Mouse (Mus musculus) heart, embryonic 16.5 days (tissue): ENCODE measurements at regions not wholly inside any gene's neighbourhood (a gene's known extent, or its start where the extent isn't known, plus 50 kb on each side); places are given as distances from the start of the nearest gene placed in this dataset.
"Not testable (repeated sequence)": the region's sequence is repeated elsewhere in the genome, so short reads cannot be mapped to it uniquely, and the experiment has no call there.

Source experiments
- ATAC-seq: fragments of 200-750 bp; cut with Nextera tagmentation; replicated peaks from 2 replicates; pipeline ENCODE4 v1.8.0; 2017; ENCODE audit warnings: moderate number of reproducible peaks; ENCODE audit not compliant: insufficient read depth, low FRiP score; ENCODE audit errors: extremely low read depth
- H3K27ac ChIP-seq: fragments of 300-500 bp; sonication (generic); 2 replicates; pipeline ENCODE4 v1.5.1; 2014; ENCODE audit warnings: mild to moderate bottlenecking, low read length, control low read depth, moderate library complexity
- H3K27me3 ChIP-seq: fragments of 300-500 bp; sonication (generic); 2 replicates; pipeline ENCODE4 v1.6.1; 2014; ENCODE audit warnings: low read length, mixed read lengths; ENCODE audit not compliant: control insufficient read depth, insufficient read depth
- H3K36me3 ChIP-seq: fragments of 300-500 bp; sonication (generic); 2 replicates; pipeline ENCODE4 v1.6.1; 2014; ENCODE audit not compliant: control insufficient read depth, insufficient read depth
- H3K4me1 ChIP-seq: fragments of 300-500 bp; sonication (generic); 2 replicates; pipeline ENCODE4 v1.6.1; 2014; ENCODE audit warnings: low read length, mixed read lengths; ENCODE audit not compliant: control insufficient read depth, insufficient read depth
- H3K4me2 ChIP-seq: fragments of 300-500 bp; sonication (generic); 2 replicates; pipeline ENCODE4 v1.6.1; 2014; ENCODE audit warnings: low read depth, mild to moderate bottlenecking, control low read depth, low read length
- H3K4me3 ChIP-seq: fragments of 300-500 bp; sonication (generic); 2 replicates; pipeline ENCODE4 v1.5.1; 2014; ENCODE audit warnings: mild to moderate bottlenecking, control low read depth, low read length
- H3K9ac ChIP-seq: fragments of 300-500 bp; sonication (generic); 2 replicates; pipeline ENCODE4 v1.6.1; 2014; ENCODE audit warnings: low read length, control low read depth
- H3K9me3 ChIP-seq: fragments of 300-500 bp; sonication (generic); replicated peaks from 2 replicates; pipeline ENCODE4 v1.6.1; 2016; ENCODE audit warnings: low read length; ENCODE audit not compliant: control insufficient read depth
- WGBS: fragments of 180-500 bp; shearing (Covaris S2); extraction: QIAGEN DNeasy Blood & Tissue Kit; methylation state at CpG from one replicate; pipeline ENCODE4 v1.1.7; 2014; 5-methylcytosine and 5-hydroxymethylcytosine counted together

DNA sequence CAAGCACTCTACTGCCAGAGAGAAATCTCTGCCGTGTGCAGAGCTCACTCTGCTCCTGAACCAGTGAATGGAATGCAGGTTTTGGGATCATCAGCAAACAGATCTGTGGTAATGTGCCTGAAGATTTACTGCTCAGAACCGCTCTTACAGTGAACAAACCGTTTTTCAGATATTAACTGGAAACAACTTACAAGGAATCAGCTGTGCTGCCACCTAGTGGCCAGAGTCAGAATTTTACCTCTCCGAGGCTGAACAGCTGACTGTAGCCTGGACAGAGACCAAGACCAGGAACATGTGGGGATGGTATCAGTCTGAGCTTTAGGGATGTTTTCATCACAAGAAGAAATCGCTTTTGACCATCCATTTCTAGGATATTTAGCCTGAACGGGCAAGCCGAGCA is 65.3 kb downstream of the Gm15023 start:
- H3K27me3 ChIP-seq, H3K27ac ChIP-seq, H3K4me2 ChIP-seq, H3K4me1 ChIP-seq, H3K9me3 ChIP-seq, H3K4me3 ChIP-seq, ATAC-seq, H3K36me3 ChIP-seq, H3K9ac ChIP-seq: not testable (repeated sequence)
- WGBS = 23% methylated on average over 6 of the region's 7 CpGs

GRCm38 (mm10) chrX:135110866-135111265 is 66.6 kb downstream of the Gm15023 start:
- ATAC-seq, H3K4me2 ChIP-seq, H3K27ac ChIP-seq, H3K27me3 ChIP-seq, H3K36me3 ChIP-seq, H3K4me3 ChIP-seq, H3K4me1 ChIP-seq, H3K9ac ChIP-seq, H3K9me3 ChIP-seq: not testable (repeated sequence)
- 16% methylated on average over 4 of the region's 4 CpGs for WGBS

GRCm38 (mm10) chrX:135101594-135101993 is 75.8 kb downstream of the Gm15023 start:
- Histone ChIP-seq H3K4me3 (no peak overlapping the region), H3K9me3 (no peaks in the 10 kb centered on the region), H3K27ac (no peak overlapping the region), H3K36me3 (no peaks in the 10 kb centered on the region), H3K9ac (no peak overlapping the region), H3K4me1 (no peaks in the 10 kb centered on the region), H3K27me3 (no peaks in the 10 kb centered on the region), H3K4me2 (no peak overlapping the region)
- 54% methylated on average over 3 of the region's 3 CpGs for WGBS
- no peak for ATAC-seq

DNA sequence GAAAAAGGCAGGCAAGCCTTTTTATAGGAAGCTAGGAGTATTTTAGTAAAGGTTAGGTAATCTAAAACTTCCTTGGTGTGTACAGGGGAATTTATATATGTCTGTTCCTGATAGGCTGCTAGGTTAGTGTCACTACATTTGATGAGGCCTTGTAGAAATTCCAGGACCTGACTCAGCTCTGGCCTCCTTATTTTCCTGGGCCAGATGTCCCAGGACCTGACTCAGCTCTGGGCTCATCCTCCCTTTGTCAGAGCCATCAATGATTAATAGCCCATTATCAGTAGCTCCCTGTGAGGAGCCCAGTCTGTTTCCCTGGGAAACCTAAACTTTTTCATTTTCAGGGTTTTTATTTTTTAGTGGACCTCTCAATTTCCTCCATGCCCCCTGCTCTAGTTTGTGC is 79.3 kb downstream of the Gm15023 start:
- Histone ChIP-seq H3K9ac (no peak overlapping the region), H3K27ac (no peak overlapping the region), H3K9me3 (no peaks in the 10 kb centered on the region), H3K36me3 (no peaks in the 10 kb centered on the region), H3K4me1 (no peaks in the 10 kb centered on the region), H3K27me3 (no peaks in the 10 kb centered on the region), H3K4me2 (no peak overlapping the region), H3K4me3 (no peak overlapping the region)
- no peak for ATAC-seq

- Histone ChIP-seq H3K36me3 (no peaks in the 10 kb centered on the region), H3K9ac (no peak overlapping the region), H3K9me3 (no peaks in the 10 kb centered on the region), H3K4me2 (no peak overlapping the region), H3K27ac (no peak overlapping the region), H3K4me1 (no peaks in the 10 kb centered on the region), H3K4me3 (no peak overlapping the region), H3K27me3 (no peaks in the 10 kb centered on the region)
- no peak for ATAC-seq
- WGBS = 61% methylated on average over 3 of the region's 3 CpGs
Observed at GRCm38 (mm10) chrX:135096206-135096605, 81.2 kb downstream of the Gm15023 start.

- not testable (repeated sequence) for H3K4me1 ChIP-seq, H3K36me3 ChIP-seq, H3K27me3 ChIP-seq, H3K27ac ChIP-seq, H3K4me2 ChIP-seq, H3K9me3 ChIP-seq, H3K4me3 ChIP-seq, H3K9ac ChIP-seq
- WGBS = 2% methylated on average over 2 of the region's 3 CpGs
- ATAC-seq = peak; percentile 55; the same call in 1 of the 2 replicates
Observed at GRCm38 (mm10) chrX:135091074-135091473, 82.1 kb upstream of the Zmat1 start.

- not testable (repeated sequence) for H3K4me1 ChIP-seq, H3K9me3 ChIP-seq, H3K4me3 ChIP-seq, H3K27ac ChIP-seq, H3K9ac ChIP-seq, ATAC-seq, H3K36me3 ChIP-seq, H3K4me2 ChIP-seq, H3K27me3 ChIP-seq
- 35% methylated on average over 7 of the region's 7 CpGs for WGBS
Observed at GRCm38 (mm10) chrX:135087068-135087579, 78.1 kb upstream of the Zmat1 start.

DNA sequence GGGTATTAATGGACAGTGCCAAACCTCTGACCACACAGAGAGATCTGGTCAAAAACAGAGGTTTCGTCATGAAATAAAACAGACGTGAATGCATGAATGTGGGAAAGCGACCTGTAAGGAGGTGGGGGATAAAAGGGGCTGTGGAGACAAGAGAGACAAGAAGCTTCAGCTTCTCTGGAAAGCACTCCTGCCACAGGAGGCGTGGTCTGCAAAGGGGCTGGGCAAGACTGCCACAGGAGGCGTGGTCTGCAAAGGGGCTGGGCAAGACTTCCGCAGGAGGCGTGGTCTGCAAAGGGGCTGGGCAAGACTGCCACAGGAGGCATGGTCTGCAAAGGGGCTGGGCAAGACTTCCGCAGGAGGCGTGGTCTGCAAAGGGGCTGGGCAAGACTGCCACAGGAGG is 77.6 kb upstream of the Zmat1 start:
- not testable (repeated sequence) for H3K27ac ChIP-seq, H3K27me3 ChIP-seq, H3K4me3 ChIP-seq, H3K4me1 ChIP-seq, H3K9ac ChIP-seq, ATAC-seq, H3K36me3 ChIP-seq, H3K9me3 ChIP-seq, H3K4me2 ChIP-seq
- WGBS = 31% methylated on average over 6 of the region's 9 CpGs

GRCm38 (mm10) chrX:135085770-135086553 is 77.0 kb upstream of the Zmat1 start:
- not testable (repeated sequence) for H3K36me3 ChIP-seq, H3K9me3 ChIP-seq, H3K4me3 ChIP-seq, H3K4me1 ChIP-seq, H3K4me2 ChIP-seq, H3K27ac ChIP-seq, H3K27me3 ChIP-seq, H3K9ac ChIP-seq, ATAC-seq
- WGBS = 45% methylated on average over 13 of the region's 14 CpGs
